16 mouse cellular contexts compared by ENCODE assay signal in the genomic region with DNA sequence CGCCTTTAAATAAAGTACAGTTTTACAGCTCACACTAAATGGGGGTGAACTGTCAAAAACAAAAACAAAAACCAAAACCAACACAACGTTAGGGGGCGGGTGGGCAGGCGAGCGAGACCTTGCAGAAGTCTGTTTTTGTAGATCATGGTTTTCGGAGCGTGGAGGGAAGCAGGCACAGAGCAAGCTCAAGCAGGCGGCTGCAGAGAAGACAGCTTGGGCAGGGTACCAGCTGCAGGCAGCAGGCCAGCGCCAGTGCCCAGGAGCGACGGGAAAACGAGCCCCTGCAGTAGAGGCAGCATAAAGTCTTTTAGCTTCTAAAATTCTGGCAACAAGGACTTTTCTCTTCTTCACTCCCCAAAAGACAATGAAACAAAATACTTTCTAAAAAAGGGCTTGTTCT. TPM values are rescaled to one million over a fixed set of nuclear protein-coding genes. Genes with fewer than 3 reads are reported as not detected.
DNase-seq lines count a peak whose midpoint lies in the region; ATAC-seq and TF ChIP-seq lines count a peak whose summit lies in the region.
"Had no signal": no experiment of that assay in that cellular context is flagged by ENCODE, and none has a peak within 500 bp of the region (broad histone marks: within the 10 kb centered on the region; RNA-seq: fewer than 3 reads in every experiment).

No protein-coding gene starts in this region.

- H3K9me3 ChIP-seq in forebrain, embryonic 16.5 days (ENCODE audit: control insufficient read depth, low read length), result no peaks in the 10 kb centered on the region
- H3K9me3 ChIP-seq in forebrain, embryonic 11.5 days (ENCODE audit: control insufficient read depth, low read length), result no peaks in the 10 kb centered on the region
- H3K9me3 ChIP-seq in midbrain, postnatal 0 days (ENCODE audit: low read length), result no peaks in the 10 kb centered on the region
- H3K9me3 ChIP-seq in midbrain, embryonic 10.5 days (replicated peaks), result no peaks in the 10 kb centered on the region
- no peaks in the 10 kb centered on the region for H3K9me3 ChIP-seq in lung, postnatal 0 days (ENCODE audit: low read length)
- H3K9me3 ChIP-seq: midbrain, embryonic 13.5 days; neural tube, embryonic 15.5 days had no signal

- intact Hi-C loops in left cerebral cortex, postnatal 14 days (cut with DNase I), result no loop called here

- DNase-seq in forebrain, embryonic 11.5 days (ENCODE audit: low spot score), result no peak
- DNase-seq in midbrain, postnatal 0 days (ENCODE audit: low spot score), result peak; percentile 69
- no peak for DNase-seq in midbrain, embryonic 10.5 days (ENCODE audit: low spot score)
- peak; percentile 71 to 75 for DNase-seq in left cerebral cortex, postnatal 14 days (ENCODE audit: low spot score in 2 of 2)
- peak; percentile 51 for DNase-seq in telencephalon, adult 2 months (ENCODE audit: low read depth, low spot score)
- no peak for DNase-seq in lung, postnatal 0 days (ENCODE audit: low spot score)
- DNase-seq in heart, adult 11 months, result no peak
- DNase-seq: adrenal gland, adult 2 months; gastrocnemius, postnatal 14 days; kidney, postnatal 14 days; lung, postnatal 14 days had no signal

- H3K4me3 ChIP-seq in forebrain, embryonic 16.5 days (replicated peaks; ENCODE audit: low read length), result no peak overlapping the region
- no peak overlapping the region for H3K4me3 ChIP-seq in forebrain, embryonic 11.5 days (ENCODE audit: low read depth, low read length)
- no peak overlapping the region for H3K4me3 ChIP-seq in midbrain, postnatal 0 days (ENCODE audit: low read depth, low read length)
- no peak overlapping the region for H3K4me3 ChIP-seq in midbrain, embryonic 10.5 days
- no peak overlapping the region for H3K4me3 ChIP-seq in lung, postnatal 0 days (ENCODE audit: low read depth, low read length)
- H3K4me3 ChIP-seq: midbrain, embryonic 13.5 days; neural tube, embryonic 15.5 days had no signal

- 53% methylated on average over 12 of the region's 12 CpGs for WGBS in forebrain, embryonic 16.5 days
- WGBS in forebrain, embryonic 11.5 days, result 92% methylated on average over 12 of the region's 12 CpGs
- WGBS in midbrain, postnatal 0 days, result 80% methylated on average over 12 of the region's 12 CpGs
- 91% methylated on average over 12 of the region's 12 CpGs for WGBS in midbrain, embryonic 10.5 days
- 86% methylated on average over 12 of the region's 12 CpGs for WGBS in lung, postnatal 0 days

- H3K27me3 ChIP-seq in forebrain, embryonic 16.5 days (replicated peaks; ENCODE audit: control insufficient read depth, insufficient read depth, low read length), result no peaks in the 10 kb centered on the region
- H3K27me3 ChIP-seq in forebrain, embryonic 11.5 days (ENCODE audit: control insufficient read depth, insufficient read depth, low read length), result no peaks in the 10 kb centered on the region
- no peaks in the 10 kb centered on the region for H3K27me3 ChIP-seq in midbrain, postnatal 0 days (ENCODE audit: insufficient read depth, low read length)
- no peaks in the 10 kb centered on the region for H3K27me3 ChIP-seq in midbrain, embryonic 10.5 days (ENCODE audit: low read depth, poor library complexity, severe bottlenecking)
- no peaks in the 10 kb centered on the region for H3K27me3 ChIP-seq in lung, postnatal 0 days (replicated peaks; ENCODE audit: insufficient read depth, low read length)
- H3K27me3 ChIP-seq: CH12.LX; midbrain, embryonic 13.5 days; neural tube, embryonic 15.5 days; Patski had no signal

- H3K9ac ChIP-seq in forebrain, embryonic 16.5 days (replicated peaks; ENCODE audit: low read depth, low read length), result no peak overlapping the region
- no peak overlapping the region for H3K9ac ChIP-seq in forebrain, embryonic 11.5 days (ENCODE audit: low read length)
- H3K9ac ChIP-seq in midbrain, postnatal 0 days (replicated peaks; ENCODE audit: low read length, poor library complexity, severe bottlenecking), result no peak overlapping the region
- H3K9ac ChIP-seq in lung, postnatal 0 days (replicated peaks; ENCODE audit: low read depth), result no peak overlapping the region
- H3K9ac ChIP-seq: midbrain, embryonic 13.5 days; neural tube, embryonic 15.5 days had no signal

- peaks cover 5% of the 10 kb centered on the region; the same call in 1 of the 2 replicates for H3K4me1 ChIP-seq in forebrain, embryonic 16.5 days (replicated peaks; ENCODE audit: control insufficient read depth, insufficient read depth, low read length)
- H3K4me1 ChIP-seq in forebrain, embryonic 11.5 days (replicated peaks; ENCODE audit: control insufficient read depth, insufficient read depth, low read length), result no peaks in the 10 kb centered on the region
- no peaks in the 10 kb centered on the region for H3K4me1 ChIP-seq in midbrain, postnatal 0 days (ENCODE audit: insufficient read depth, low read length)
- H3K4me1 ChIP-seq in midbrain, embryonic 10.5 days, result no peaks in the 10 kb centered on the region
- no peaks in the 10 kb centered on the region for H3K4me1 ChIP-seq in lung, postnatal 0 days (ENCODE audit: insufficient read depth, low read depth, low read length)
- H3K4me1 ChIP-seq: midbrain, embryonic 13.5 days had no signal

- peaks cover 8% of the 10 kb centered on the region; the same call in 1 of the 2 replicates for H3K36me3 ChIP-seq in forebrain, embryonic 16.5 days (ENCODE audit: control insufficient read depth, insufficient read depth)
- H3K36me3 ChIP-seq in forebrain, embryonic 11.5 days (ENCODE audit: control insufficient read depth, insufficient read depth, low read length), result no peaks in the 10 kb centered on the region
- H3K36me3 ChIP-seq in midbrain, postnatal 0 days (ENCODE audit: insufficient read depth, low read length), result peaks cover 22% of the 10 kb centered on the region
- H3K36me3 ChIP-seq in midbrain, embryonic 10.5 days, result peaks cover 32% of the 10 kb centered on the region
- H3K36me3 ChIP-seq in lung, postnatal 0 days (ENCODE audit: insufficient read depth, low read length), result peaks cover 13% of the 10 kb centered on the region; the same call in 1 of the 2 replicates

- TF ChIP-seq CTCF in midbrain, postnatal 0 days (IDR thresholded peaks at IDR 0.05), result no peak
- TF ChIP-seq CTCF in lung, postnatal 0 days (IDR thresholded peaks at IDR 0.05), result no peak

- H3K27ac ChIP-seq in forebrain, embryonic 16.5 days (ENCODE audit: low read length), result no peak overlapping the region
- H3K27ac ChIP-seq in forebrain, embryonic 11.5 days (ENCODE audit: low read depth, low read length), result no peak overlapping the region
- H3K27ac ChIP-seq in midbrain, postnatal 0 days (ENCODE audit: low read depth, low read length), result no peak overlapping the region
- no peak overlapping the region for H3K27ac ChIP-seq in midbrain, embryonic 10.5 days (replicated peaks)
- no peak overlapping the region for H3K27ac ChIP-seq in lung, postnatal 0 days (ENCODE audit: low read length)
- H3K27ac ChIP-seq: midbrain, embryonic 13.5 days; neural tube, embryonic 15.5 days had no signal

- TF ChIP-seq EP300 in lung, postnatal 0 days (IDR thresholded peaks at IDR 0.05), result no peak

- 0 out of 2 replicates have a peak, but pooled peaks have one; percentile 47 for ATAC-seq in forebrain, embryonic 16.5 days
- ATAC-seq in forebrain, embryonic 11.5 days (replicated peaks; ENCODE audit: low FRiP score), result no peak
- ATAC-seq in midbrain, postnatal 0 days (ENCODE audit: low FRiP score), result no peak
- no peak for ATAC-seq in lung, postnatal 0 days
- ATAC-seq: midbrain, embryonic 13.5 days; Patski had no signal

- H3K4me2 ChIP-seq in forebrain, embryonic 16.5 days (ENCODE audit: low read length), result no peak overlapping the region
- no peak overlapping the region for H3K4me2 ChIP-seq in forebrain, embryonic 11.5 days (ENCODE audit: low read depth, low read length, severe bottlenecking)
- no peak overlapping the region for H3K4me2 ChIP-seq in midbrain, postnatal 0 days (ENCODE audit: low read depth, low read length, poor library complexity, severe bottlenecking)
- H3K4me2 ChIP-seq in lung, postnatal 0 days (replicated peaks; ENCODE audit: low read depth, low read length), result no peak overlapping the region
- H3K4me2 ChIP-seq: midbrain, embryonic 13.5 days; neural tube, embryonic 15.5 days had no signal

RNA-seq across cellular contexts. Expression of a gene that starts 20.1 kb away (rescaled TPM):
- 3.0 and 4.8 TPM in 2 replicates for polyA plus RNA-seq in forebrain, embryonic 16.5 days (2015; fragmentation: Nextera tagmentation; extraction: Ambion mirVana)
- 0.97 and 1.1 TPM in 2 replicates for polyA plus RNA-seq in forebrain, embryonic 11.5 days (2014; fragmentation: Nextera tagmentation; extraction: Ambion mirVana)
- total RNA-seq in midbrain, postnatal 0 days (2014; rRNA removed), result 14.8 and 17.2 TPM in 2 replicates
- polyA plus RNA-seq in midbrain, postnatal 0 days (2015; fragmentation: Nextera tagmentation; extraction: Ambion mirVana), result 9.5 and 9.7 TPM in 2 replicates
- polyA plus RNA-seq in midbrain, embryonic 10.5 days (2016; fragmentation: Nextera tagmentation; extraction: Ambion mirVana), result 1.7 and 3.0 TPM in 2 replicates
- total RNA-seq in left cerebral cortex, postnatal 14 days (2021), result 10 to 100 TPM; 16.0 to 16.7 TPM
- 0.47 and 0.67 TPM in 2 replicates for polyA plus RNA-seq in lung, postnatal 0 days (2015; fragmentation: Nextera tagmentation; extraction: Ambion mirVana)
- total RNA-seq: CH12.LX had no signal

Comparison
In these comparisons a context has a peak if more than half of its experiments do, and no peak if none do; other contexts are left out.
1. DNase-seq: peak in midbrain, postnatal 0 days (single experiment), left cerebral cortex, postnatal 14 days (2 of 2) and telencephalon, adult 2 months (single experiment); none in forebrain, embryonic 11.5 days (single experiment), midbrain, embryonic 10.5 days (single experiment), lung, postnatal 0 days (single experiment) and heart, adult 11 months (single experiment).